ENCODE assay signal across 8 mouse cellular contexts in genomic region chr10:128090651-128091563, GRCm38 (mm10). TPM values are rescaled to one million over a fixed set of nuclear protein-coding genes. Genes with fewer than 3 reads are reported as not detected.
DNase-seq lines count a peak whose midpoint lies in the region; ATAC-seq lines count a peak whose summit lies in the region.

No protein-coding gene starts in this region.

- H3K27me3 ChIP-seq in hindbrain, embryonic 11.5 days (ENCODE audit: control insufficient read depth, insufficient read depth, low read length), result no peaks in the 10 kb centered on the region

- H3K4me3 ChIP-seq in hindbrain, embryonic 11.5 days (ENCODE audit: low read depth, low read length), result peak overlapping the region; percentile 79

- peak; percentile 42 for ATAC-seq in hindbrain, embryonic 11.5 days (ENCODE audit: low FRiP score)

- no peaks in the 10 kb centered on the region for H3K9me3 ChIP-seq in hindbrain, embryonic 11.5 days (ENCODE audit: control insufficient read depth, low read length)

- peak overlapping the region; percentile 81 for H3K9ac ChIP-seq in hindbrain, embryonic 11.5 days (ENCODE audit: low read depth, low read length)

- H3K27ac ChIP-seq in hindbrain, embryonic 11.5 days (ENCODE audit: low read depth, low read length), result 0 out of 2 replicates have a peak overlapping the region, but pooled peaks have one; percentile 94

- WGBS in hindbrain, embryonic 11.5 days, result 9% methylated on average over 14 of the region's 14 CpGs

- H3K4me1 ChIP-seq in hindbrain, embryonic 11.5 days (replicated peaks; ENCODE audit: control insufficient read depth, insufficient read depth, low read length), result peaks cover 18% of the 10 kb centered on the region

- peaks cover 17% of the 10 kb centered on the region for H3K36me3 ChIP-seq in hindbrain, embryonic 11.5 days (ENCODE audit: control insufficient read depth, insufficient read depth, low read length)

- peak; percentile 95 for DNase-seq in NIH3T3 (ENCODE audit: low read depth)
- peak; percentile 95 to 97 for DNase-seq in cerebellum, postnatal 10 days
- DNase-seq in frontal cortex, adult 2 months (ENCODE audit: extremely low spot score in 1 of 2, low spot score in 1 of 2), result peak; percentile 79 to 95
- DNase-seq in hindbrain, embryonic 11.5 days (ENCODE audit: low spot score), result peak; percentile 94
- peak; percentile 93 for DNase-seq in layer of hippocampus, postnatal 10 days (ENCODE audit: low spot score in 2 of 2)
- peak; percentile 96 for DNase-seq in lung, postnatal 10 days
- DNase-seq in ovary, postnatal 14 days (ENCODE audit: low spot score), result peak; percentile 82
- DNase-seq in thymus, postnatal 10 days (ENCODE audit: low spot score in 2 of 2), result peak; percentile 88 to 94

- H3K4me2 ChIP-seq in hindbrain, embryonic 11.5 days (replicated peaks; ENCODE audit: low read depth, low read length), result peak overlapping the region; percentile 91

RNA-seq across cellular contexts. Expression of gene Baz2a, which starts 0.5 kb away (rescaled TPM):
- polyA plus RNA-seq in frontal cortex, adult 2 months (2012; rRNA removed), result 36.0 TPM in 2 replicates
- polyA plus RNA-seq in hindbrain, embryonic 11.5 days (2014; fragmentation: Nextera tagmentation; extraction: Ambion mirVana), result 20.0 and 37.6 TPM in 2 replicates
- 10 to 100 TPM; 32.0 to 35.1 TPM for total RNA-seq in layer of hippocampus, postnatal 10 days (2021)

RNA-seq across cellular contexts. Expression of gene Atp5b, which starts 7.8 kb away (rescaled TPM):
- 1,563 and 1,614 TPM in 2 replicates for polyA plus RNA-seq in frontal cortex, adult 2 months (2012; rRNA removed)
- 2,416 and 2,461 TPM in 2 replicates for polyA plus RNA-seq in hindbrain, embryonic 11.5 days (2014; fragmentation: Nextera tagmentation; extraction: Ambion mirVana)
- total RNA-seq in layer of hippocampus, postnatal 10 days (2021), result 1,000 to 10,000 TPM; 1,650 to 1,701 TPM

RNA-seq across cellular contexts. Expression of gene Ptges3, which starts 32.2 kb away (rescaled TPM):
- 80.8 and 83.1 TPM in 2 replicates for polyA plus RNA-seq in frontal cortex, adult 2 months (2012; rRNA removed)
- polyA plus RNA-seq in hindbrain, embryonic 11.5 days (2014; fragmentation: Nextera tagmentation; extraction: Ambion mirVana), result 590 and 626 TPM in 2 replicates
- 100 to 1,000 TPM; 166 to 168 TPM for total RNA-seq in layer of hippocampus, postnatal 10 days (2021)

RNA-seq across cellular contexts. Expression of gene Naca, which starts 55.5 kb away (rescaled TPM):
- polyA plus RNA-seq in frontal cortex, adult 2 months (2012; rRNA removed), result 238 and 244 TPM in 2 replicates
- 858 and 879 TPM in 2 replicates for polyA plus RNA-seq in hindbrain, embryonic 11.5 days (2014; fragmentation: Nextera tagmentation; extraction: Ambion mirVana)
- 100 to 1,000 TPM; 350 to 389 TPM for total RNA-seq in layer of hippocampus, postnatal 10 days (2021)

Comparison
In these comparisons a context has a peak if more than half of its experiments do, and no peak if none do; other contexts are left out.
1. Peak in every context shown above with its lines: DNase-seq, ATAC-seq, H3K4me3 ChIP-seq and H3K27ac ChIP-seq.